Mouse (Mus musculus): ENCODE measurements around the gene Macf1.
A peak's percentile ranks its signal among the peaks of the same experiment; 100 is the strongest.

Gene Macf1

GRCm38 (mm10) chr4:123684260-123684659 lies at the start of gene Macf1:
Macf1 (minus strand) TSS chr4:123684360.
- DNase-seq (ENCODE audit: low spot score) = no peak

- no peak for DNase-seq (ENCODE audit: low spot score)
Measured at GRCm38 (mm10) chr4:123733532-123733931, 49.4 kb upstream of the Macf1 start.

GRCm38 (mm10) chr4:123732921-123733320 lies 48.8 kb upstream of the Macf1 start:
- no peak for DNase-seq (ENCODE audit: low spot score)

GRCm38 (mm10) chr4:123732163-123732910 lies 48.2 kb upstream of the Macf1 start:
- no peak for DNase-seq (ENCODE audit: low spot score)

GRCm38 (mm10) chr4:123721761-123722160 lies 37.6 kb upstream of the Macf1 start:
- no peak for DNase-seq (ENCODE audit: low spot score)

DNA sequence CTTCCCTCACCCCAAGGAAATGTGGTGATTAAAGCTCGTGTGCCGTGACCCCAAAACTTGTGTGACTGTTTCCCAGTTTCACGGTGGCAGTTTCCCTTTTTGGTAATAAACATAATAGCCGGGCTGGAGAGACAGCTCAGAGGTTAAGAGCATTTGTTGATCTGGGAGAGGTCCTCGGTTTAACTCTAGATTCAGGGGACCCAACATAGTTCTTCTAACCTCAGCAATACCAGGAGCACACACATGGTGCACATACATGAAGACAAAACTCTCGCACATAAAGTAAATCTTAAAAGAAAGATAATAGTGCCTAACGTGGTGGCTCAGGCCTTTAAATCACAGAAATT lies 34.2 kb upstream of the Macf1 start:
- no peak for DNase-seq (ENCODE audit: low spot score)

DNA sequence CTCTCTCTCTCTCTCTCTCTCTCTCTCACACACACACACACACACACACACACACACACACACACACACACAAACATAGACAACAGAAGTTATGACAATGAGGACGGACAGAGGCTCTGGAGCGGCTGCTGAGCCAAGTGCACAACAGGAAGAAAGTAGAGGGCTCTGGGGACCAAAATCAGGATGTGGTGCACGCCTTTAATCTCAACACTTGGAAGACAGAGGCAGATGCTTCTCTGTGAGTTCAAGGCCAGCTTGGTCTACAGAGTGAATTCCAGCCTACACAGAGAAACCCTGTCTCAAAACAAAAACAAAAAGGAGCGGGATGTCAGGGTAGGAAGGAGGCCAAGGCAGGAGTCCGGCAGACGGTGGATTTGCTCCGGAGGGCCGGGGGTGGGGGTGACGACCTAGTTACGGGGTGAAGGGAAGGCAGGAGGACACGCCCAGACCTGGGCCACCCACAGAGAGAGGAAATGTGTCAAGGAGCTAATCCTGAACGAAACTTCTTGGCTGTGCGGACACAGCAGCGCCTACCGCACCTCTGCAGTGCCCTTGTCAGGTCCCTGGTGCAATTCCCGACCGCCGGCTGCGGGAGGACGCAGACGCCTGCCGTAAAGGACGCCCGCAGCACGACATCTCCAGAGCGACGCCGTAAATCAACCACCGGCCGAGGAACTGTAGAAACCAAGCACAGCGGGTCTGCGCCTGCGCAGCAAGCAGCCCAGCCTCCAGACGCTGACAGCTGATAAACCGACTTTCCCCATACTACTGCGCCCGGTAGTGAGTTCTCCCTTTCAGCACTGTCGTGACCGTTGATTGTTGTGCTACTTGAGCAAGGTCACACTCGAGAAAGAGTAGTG lies 33.6 kb upstream of the Macf1 start, which contains the start of gene Ndufs5:
Gene Ndufs5 (minus strand): TSS at position 629 of the 860 bp plus-strand sequence.
- peak; percentile 96 for DNase-seq (ENCODE audit: low spot score)

DNA sequence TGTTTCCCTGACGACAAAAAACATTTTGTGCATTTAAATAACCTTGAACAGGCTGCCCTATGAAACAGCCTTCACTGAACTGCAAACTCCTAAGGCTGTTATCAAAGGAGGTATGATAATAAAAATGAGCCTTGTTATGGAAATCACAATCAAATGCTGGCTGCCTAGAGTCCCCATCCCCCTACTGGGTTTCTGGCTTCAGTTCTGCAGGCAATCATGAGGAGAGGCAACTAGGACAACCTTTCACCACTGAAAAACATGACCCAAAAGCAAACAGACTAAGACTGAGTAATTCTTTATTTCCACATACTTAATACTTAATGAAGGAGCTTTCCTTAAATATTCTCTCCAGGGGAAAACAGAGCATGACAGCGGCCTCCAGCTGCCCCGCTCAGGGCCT lies 28.3 kb upstream of the Macf1 start:
- DNase-seq (ENCODE audit: low spot score) = no peak

DNA sequence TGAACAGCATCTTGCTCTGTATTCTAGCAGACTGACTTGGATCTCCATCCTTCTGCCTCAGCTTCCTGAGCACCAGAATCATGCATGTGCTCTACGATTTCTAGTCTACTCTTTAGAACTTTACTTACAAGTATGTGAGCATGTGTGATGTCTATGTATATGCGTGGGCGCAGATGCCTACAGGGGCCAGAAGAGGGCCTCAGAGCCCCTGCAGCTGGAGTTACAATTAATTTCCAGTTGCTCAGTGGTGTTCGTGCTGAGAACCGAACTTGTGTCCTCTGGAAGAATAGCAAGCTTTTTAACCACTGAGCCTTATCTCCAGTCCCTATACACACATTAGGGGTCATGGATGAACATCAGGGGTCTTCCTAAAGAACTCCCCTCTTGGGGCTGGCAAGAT lies 23.2 kb upstream of the Macf1 start:
- DNase-seq (ENCODE audit: low spot score) = no peak

GRCm38 (mm10) chr4:123705340-123705739 lies 21.2 kb upstream of the Macf1 start:
- no peak for DNase-seq (ENCODE audit: low spot score)

- DNase-seq (ENCODE audit: low spot score) = no peak
Measured at GRCm38 (mm10) chr4:123693384-123693783, 9.2 kb upstream of the Macf1 start.

GRCm38 (mm10) chr4:123692071-123692470 lies 7.9 kb upstream of the Macf1 start:
- DNase-seq (ENCODE audit: low spot score) = no peak

DNA sequence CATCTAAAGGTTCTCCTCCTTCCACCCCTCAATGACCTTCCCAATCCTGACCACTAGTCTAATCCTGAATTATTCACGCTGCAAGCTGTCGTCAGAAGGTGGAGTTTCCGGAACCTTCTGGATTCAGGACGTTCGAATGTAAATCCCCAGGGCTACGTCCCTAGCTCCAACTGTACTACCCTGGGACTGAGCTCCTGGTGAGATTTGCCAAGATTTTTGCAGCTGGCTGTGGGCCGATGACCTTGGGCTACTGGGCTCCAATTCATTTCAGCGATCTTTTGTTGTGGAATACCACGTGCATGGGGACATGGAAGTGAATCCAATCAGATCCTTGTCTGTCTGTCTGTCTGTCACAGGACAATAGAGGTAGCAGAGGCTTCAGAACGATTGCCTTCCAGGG lies 6.2 kb upstream of the Macf1 start:
- DNase-seq (ENCODE audit: low spot score) = peak; percentile 49

- DNase-seq (ENCODE audit: low spot score) = peak; percentile 55
Measured at GRCm38 (mm10) chr4:123687025-123687781, 3.0 kb upstream of the Macf1 start.

DNA sequence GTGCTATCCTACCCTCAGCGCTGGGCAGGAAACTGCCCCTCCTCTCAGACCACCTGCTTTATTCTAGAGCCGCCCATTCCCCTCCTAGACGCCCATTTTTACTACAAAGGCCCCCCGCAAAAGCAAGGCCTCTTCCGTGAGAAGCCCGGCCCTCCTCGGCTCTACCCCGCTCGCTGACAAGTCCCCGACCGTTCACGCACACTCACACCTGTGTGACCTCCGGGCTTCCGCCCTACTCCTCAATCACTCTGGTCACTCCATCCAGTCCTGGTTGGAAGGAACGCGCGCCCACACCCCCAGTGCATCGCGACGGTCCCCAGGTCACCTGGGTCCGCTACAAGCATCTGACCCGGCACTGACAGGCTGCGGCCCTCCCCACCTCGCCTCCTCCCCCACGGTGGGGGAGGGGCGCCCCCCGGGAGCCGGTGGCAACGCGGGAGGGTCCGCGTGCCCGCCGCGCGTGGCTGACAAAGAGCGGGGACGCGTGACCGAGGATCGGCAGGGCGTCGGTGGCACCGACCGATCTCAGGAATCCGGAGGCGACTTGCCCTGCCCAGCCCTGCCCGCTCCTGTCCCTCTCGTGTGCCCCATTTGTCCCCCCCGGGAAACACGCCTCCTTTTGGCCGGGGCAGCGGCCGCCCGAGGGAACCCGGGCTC lies 2.3 kb upstream of the Macf1 start:
- peak; percentile 22 for DNase-seq (ENCODE audit: low spot score)

DNA sequence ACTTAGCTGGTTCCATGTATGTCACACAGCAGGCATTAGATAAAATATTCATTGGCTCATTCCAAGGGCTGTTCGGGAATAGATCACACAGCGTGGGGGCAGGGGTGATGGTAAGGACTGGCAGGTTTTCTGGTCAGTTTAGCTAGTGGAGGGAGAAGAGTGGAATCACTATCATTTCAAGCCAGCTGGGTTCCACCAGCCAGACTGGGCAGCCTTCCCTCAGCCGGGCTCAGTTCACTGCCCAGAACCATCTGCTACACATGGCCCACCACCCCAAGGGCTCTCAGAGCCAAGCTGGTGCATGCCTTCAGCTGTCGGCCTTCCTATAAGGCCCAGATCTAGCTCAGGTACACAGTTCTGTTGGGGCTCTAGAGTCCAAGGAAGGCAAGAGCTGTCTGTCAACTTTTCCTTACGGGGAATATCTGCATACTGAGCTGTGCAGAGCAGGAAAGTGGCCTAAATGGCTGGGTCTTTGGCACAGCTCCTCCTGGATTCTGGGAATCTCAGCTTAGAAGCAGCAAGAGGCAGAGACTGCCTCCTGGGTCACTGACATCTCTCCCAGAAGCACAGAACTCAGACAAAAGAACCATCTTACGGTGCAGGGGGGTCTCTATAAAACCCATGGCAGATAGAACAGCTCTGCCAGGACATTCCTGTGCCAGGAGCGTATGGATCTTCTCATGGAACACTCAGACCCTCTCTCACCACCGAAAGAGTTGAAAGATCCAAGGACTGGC lies 1.5 kb upstream of the Macf1 start:
- no peak for DNase-seq (ENCODE audit: low spot score)

GRCm38 (mm10) chr4:123685046-123685445 lies 886 bp upstream of the Macf1 start:
- DNase-seq (ENCODE audit: low spot score) = no peak

DNA sequence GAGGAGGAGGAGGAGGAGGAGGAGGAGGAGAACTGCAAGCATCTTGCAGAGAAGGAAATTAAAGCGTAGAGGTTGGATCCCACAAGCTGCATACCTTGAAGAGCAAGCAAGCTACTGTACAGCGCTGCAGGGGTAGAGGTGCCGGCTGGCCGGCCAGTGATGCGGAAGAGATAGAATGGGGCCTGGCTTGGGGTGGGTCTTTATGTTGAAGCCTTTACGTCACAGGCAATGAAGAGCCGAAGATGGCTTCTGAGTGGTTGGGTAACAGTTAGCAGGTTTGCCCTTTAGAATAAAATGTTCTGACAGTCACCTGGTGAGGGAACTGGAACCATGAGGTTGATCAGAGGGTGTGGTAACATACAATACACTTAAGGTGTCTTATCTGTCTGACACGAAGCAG lies 1.9 kb downstream of the Macf1 start:
- DNase-seq (ENCODE audit: low spot score) = no peak

DNA sequence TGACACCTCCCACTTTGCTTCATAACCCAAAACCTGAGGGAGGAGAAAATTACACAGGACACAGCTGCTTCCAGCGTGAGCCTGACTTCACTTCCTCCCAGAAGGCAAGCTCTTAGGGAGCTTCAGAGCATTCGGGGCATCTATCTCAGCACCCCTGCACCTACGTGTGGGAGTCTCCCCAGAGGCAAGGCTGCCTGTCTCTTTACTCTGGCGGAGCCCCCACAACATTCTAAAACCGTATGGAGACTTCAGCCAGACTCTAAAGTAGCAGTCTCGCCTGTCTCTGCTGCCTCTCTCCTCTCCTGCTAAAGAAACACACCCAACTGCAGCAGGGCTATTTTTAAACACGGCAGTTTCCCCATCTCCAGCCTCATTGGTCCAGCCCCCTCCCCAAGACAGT lies 3.2 kb downstream of the Macf1 start:
- no peak for DNase-seq (ENCODE audit: low spot score)

- no peak for DNase-seq (ENCODE audit: low spot score)
Measured at GRCm38 (mm10) chr4:123677060-123677804, 6.9 kb downstream of the Macf1 start.

DNA sequence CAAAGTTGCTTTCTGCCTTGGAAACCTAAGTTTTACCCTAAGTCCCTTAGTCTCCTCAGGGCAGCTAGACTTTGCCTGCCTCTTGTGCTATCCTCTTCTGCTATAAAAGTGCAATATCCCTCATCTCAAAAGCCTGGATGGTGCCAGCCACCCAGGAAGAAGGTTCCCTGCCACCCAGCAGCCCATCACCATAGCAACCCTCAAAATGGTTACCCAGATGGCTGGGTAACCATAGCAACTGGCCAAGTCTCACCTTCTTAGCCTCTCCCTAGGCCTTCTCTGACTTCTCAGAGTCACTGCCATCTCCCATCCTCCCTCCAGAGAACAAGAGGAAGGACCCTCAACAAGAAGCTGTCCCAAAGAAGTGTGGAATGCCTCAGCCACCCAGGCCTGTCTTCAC lies 13.6 kb downstream of the Macf1 start:
- DNase-seq (ENCODE audit: low spot score) = no peak

Data from ovary, postnatal 36 days (tissue).